Mouse (Mus musculus) limb, embryonic 13.5 days (tissue): ENCODE measurements at regions not wholly inside any gene's neighbourhood (a gene's known extent, or its start where the extent isn't known, plus 50 kb on each side); places are given as distances from the start of the nearest gene placed in this dataset.
A peak's percentile ranks its signal among the peaks of the same experiment; 100 is the strongest.

ENCODE experiments used
- ATAC-seq: fragments of 200-750 bp; cut with Nextera tagmentation; 2 replicates; pipeline ENCODE4 v1.8.0; 2017; ENCODE audit warnings: low read depth, moderate number of reproducible peaks, moderate TSS enrichment; ENCODE audit not compliant: low FRiP score
- H3K27ac ChIP-seq: fragments of 300-500 bp; sonication (generic); 2 replicates; pipeline ENCODE4 v1.5.1; 2015; ENCODE audit warnings: inconsistent platforms, mild to moderate bottlenecking, moderate library complexity
- H3K27me3 ChIP-seq: fragments of 300-500 bp; sonication (generic); 2 replicates; pipeline ENCODE4 v1.6.1; 2015; ENCODE audit warnings: mild to moderate bottlenecking, inconsistent platforms
- H3K36me3 ChIP-seq: fragments of 300-500 bp; sonication (generic); 2 replicates; pipeline ENCODE4 v1.6.1; 2015; ENCODE audit warnings: inconsistent platforms, mild to moderate bottlenecking, moderate library complexity
- H3K4me1 ChIP-seq: fragments of 300-500 bp; sonication (generic); 2 replicates; pipeline ENCODE4 v1.6.1; 2015; ENCODE audit warnings: inconsistent platforms
- H3K4me2 ChIP-seq: fragments of 300-500 bp; sonication (generic); replicated peaks from 2 replicates; pipeline ENCODE4 v1.6.1; 2015; ENCODE audit warnings: inconsistent platforms, mild to moderate bottlenecking, moderate library complexity
- H3K4me3 ChIP-seq: fragments of 300-500 bp; sonication (generic); 2 replicates; pipeline ENCODE4 v1.5.1; 2015; ENCODE audit warnings: moderate library complexity, mild to moderate bottlenecking, inconsistent platforms
- H3K9ac ChIP-seq: fragments of 300-500 bp; sonication (generic); 2 replicates; pipeline ENCODE4 v1.6.1; 2015; ENCODE audit warnings: mild to moderate bottlenecking, inconsistent platforms
- H3K9me3 ChIP-seq: fragments of 300-500 bp; sonication (generic); 2 replicates; pipeline ENCODE4 v1.6.1; 2016; ENCODE audit warnings: inconsistent platforms
- WGBS: fragments of 180-500 bp; shearing (Covaris S2); methylation state at CpG from one replicate; pipeline ENCODE4 v1.1.7; 2015; 5-methylcytosine and 5-hydroxymethylcytosine counted together

- H3K4me1 ChIP-seq, result peaks cover 48% of the 10 kb centered on the region
- H3K36me3 ChIP-seq, result no peaks in the 10 kb centered on the region
- no peaks in the 10 kb centered on the region for H3K9me3 ChIP-seq
- peak; percentile 29; the same call in 1 of the 2 replicates for ATAC-seq
- H3K4me2 ChIP-seq, result no peak overlapping the region
- no peak overlapping the region for H3K9ac ChIP-seq
- H3K27ac ChIP-seq, result no peak overlapping the region
- peaks cover 78% of the 10 kb centered on the region for H3K27me3 ChIP-seq
- no peak overlapping the region for H3K4me3 ChIP-seq
- WGBS, result 71% methylated on average over 14 of the region's 14 CpGs
Observed at GRCm38 (mm10) chr17:83101756-83102155, 113.3 kb upstream of the Pkdcc start.

- Histone ChIP-seq H3K4me1 (peaks cover 48% of the 10 kb centered on the region), H3K36me3 (no peaks in the 10 kb centered on the region), H3K27me3 (peaks cover 78% of the 10 kb centered on the region), H3K27ac (no peak overlapping the region), H3K4me3 (no peak overlapping the region), H3K4me2 (no peak overlapping the region), H3K9ac (no peak overlapping the region), H3K9me3 (no peaks in the 10 kb centered on the region)
- ATAC-seq, result no peak
- 50% methylated on average over 6 of the region's 6 CpGs for WGBS
Observed at GRCm38 (mm10) chr17:83102675-83103412, 112.2 kb upstream of the Pkdcc start.

- Histone ChIP-seq H3K4me3 (no peak overlapping the region), H3K9me3 (no peaks in the 10 kb centered on the region), H3K27me3 (peaks cover 72% of the 10 kb centered on the region), H3K9ac (no peak overlapping the region), H3K4me2 (no peak overlapping the region), H3K36me3 (no peaks in the 10 kb centered on the region), H3K27ac (no peak overlapping the region), H3K4me1 (peaks cover 33% of the 10 kb centered on the region)
- 44% methylated on average over 10 of the region's 10 CpGs for WGBS
- no peak for ATAC-seq
Observed at GRCm38 (mm10) chr17:83108151-83108550, 106.9 kb upstream of the Pkdcc start.

- H3K27me3 ChIP-seq, result peaks cover 80% of the 10 kb centered on the region
- WGBS, result 32% methylated on average over 10 of the region's 10 CpGs
- ATAC-seq, result 0 out of 2 replicates have a peak, but pooled peaks have one; percentile 51
Observed at GRCm38 (mm10) chr17:83109792-83110440, 105.2 kb upstream of the Pkdcc start.

GRCm38 (mm10) chr17:83110556-83110955, 104.5 kb upstream of the Pkdcc start:
- Histone ChIP-seq H3K36me3 (no peaks in the 10 kb centered on the region), H3K4me1 (peaks cover 51% of the 10 kb centered on the region), H3K27me3 (peaks cover 83% of the 10 kb centered on the region), H3K9me3 (no peaks in the 10 kb centered on the region), H3K4me3 (no peak overlapping the region), H3K4me2 (no peak overlapping the region), H3K27ac (no peak overlapping the region), H3K9ac (no peak overlapping the region)
- no peak for ATAC-seq
- 45% methylated on average over 8 of the region's 8 CpGs for WGBS

More at GRCm38 (mm10) chr17:83109792-83110440, 105.2 kb upstream of the Pkdcc start:
- no peaks in the 10 kb centered on the region for H3K36me3 ChIP-seq
- H3K9me3 ChIP-seq, result no peaks in the 10 kb centered on the region
- peaks cover 44% of the 10 kb centered on the region for H3K4me1 ChIP-seq
- no peak overlapping the region for H3K4me3 ChIP-seq
- H3K9ac ChIP-seq, result no peak overlapping the region
- H3K27ac ChIP-seq, result peak overlapping the region; percentile 67
- H3K4me2 ChIP-seq, result no peak overlapping the region

GRCm38 (mm10) chr17:83115146-83115545, 99.9 kb upstream of the Pkdcc start:
- ATAC-seq, result no peak
- H3K9me3 ChIP-seq, result no peaks in the 10 kb centered on the region
- H3K27ac ChIP-seq, result peak overlapping the region; percentile 29; the same call in 1 of the 2 replicates
- H3K4me3 ChIP-seq, result no peak overlapping the region
- peaks cover 43% of the 10 kb centered on the region for H3K4me1 ChIP-seq
- H3K36me3 ChIP-seq, result no peaks in the 10 kb centered on the region
- peaks cover 75% of the 10 kb centered on the region for H3K27me3 ChIP-seq
- peak overlapping the region; percentile 14; the same call in 1 of the 2 replicates for H3K4me2 ChIP-seq
- WGBS, result 89% methylated on average over 4 of the region's 4 CpGs
- H3K9ac ChIP-seq, result no peak overlapping the region

GRCm38 (mm10) chr17:83115832-83116480, 99.1 kb upstream of the Pkdcc start:
- no peaks in the 10 kb centered on the region for H3K9me3 ChIP-seq
- H3K9ac ChIP-seq, result no peak overlapping the region
- H3K27ac ChIP-seq, result peak overlapping the region; percentile 34; the same call in 1 of the 2 replicates
- no peak overlapping the region for H3K4me3 ChIP-seq
- no peak overlapping the region for H3K4me2 ChIP-seq
- peaks cover 73% of the 10 kb centered on the region for H3K27me3 ChIP-seq
- peaks cover 40% of the 10 kb centered on the region for H3K4me1 ChIP-seq
- WGBS, result 26% methylated on average over 5 of the region's 6 CpGs
- H3K36me3 ChIP-seq, result no peaks in the 10 kb centered on the region
- ATAC-seq, result peak; percentile 85

GRCm38 (mm10) chr17:83120665-83121232, 94.3 kb upstream of the Pkdcc start:
- Histone ChIP-seq H3K4me1 (peaks cover 53% of the 10 kb centered on the region), H3K27me3 (peaks cover 81% of the 10 kb centered on the region), H3K4me2 (no peak overlapping the region), H3K9ac (no peak overlapping the region), H3K36me3 (no peaks in the 10 kb centered on the region), H3K4me3 (no peak overlapping the region), H3K27ac (no peak overlapping the region), H3K9me3 (no peaks in the 10 kb centered on the region)
- WGBS, result 57% methylated on average over 16 of the region's 16 CpGs
- no peak for ATAC-seq

GRCm38 (mm10) chr17:83122525-83123280, 92.4 kb upstream of the Pkdcc start:
- Histone ChIP-seq H3K9ac (peak overlapping the region; percentile 53; the same call in 1 of the 2 replicates), H3K36me3 (no peaks in the 10 kb centered on the region), H3K4me2 (peak overlapping the region; percentile 61), H3K27ac (peak overlapping the region; percentile 48; the same call in 1 of the 2 replicates), H3K4me1 (peaks cover 54% of the 10 kb centered on the region), H3K4me3 (peak overlapping the region; percentile 28), H3K9me3 (no peaks in the 10 kb centered on the region), H3K27me3 (peaks cover 84% of the 10 kb centered on the region)
- 5% methylated on average over 20 of the region's 20 CpGs for WGBS
- peak; percentile 86 for ATAC-seq

- ATAC-seq, result peak; percentile 37; the same call in 1 of the 2 replicates
- peaks cover 67% of the 10 kb centered on the region for H3K4me1 ChIP-seq
- H3K9me3 ChIP-seq, result no peaks in the 10 kb centered on the region
- no peaks in the 10 kb centered on the region for H3K36me3 ChIP-seq
- H3K27me3 ChIP-seq, result peaks cover 89% of the 10 kb centered on the region
- peak overlapping the region; percentile 63; the same call in 1 of the 2 replicates for H3K27ac ChIP-seq
- H3K9ac ChIP-seq, result no peak overlapping the region
- no peak overlapping the region for H3K4me3 ChIP-seq
- no peak overlapping the region for H3K4me2 ChIP-seq
Observed at GRCm38 (mm10) chr17:83125057-83125456, 90.0 kb upstream of the Pkdcc start.

- no peak overlapping the region for H3K27ac ChIP-seq
- no peak for ATAC-seq
- H3K9ac ChIP-seq, result no peak overlapping the region
- WGBS, result 58% methylated on average over 6 of the region's 6 CpGs
- H3K9me3 ChIP-seq, result no peaks in the 10 kb centered on the region
- no peaks in the 10 kb centered on the region for H3K36me3 ChIP-seq
- peaks cover 92% of the 10 kb centered on the region for H3K27me3 ChIP-seq
- no peak overlapping the region for H3K4me3 ChIP-seq
- H3K4me1 ChIP-seq, result peaks cover 59% of the 10 kb centered on the region
- no peak overlapping the region for H3K4me2 ChIP-seq
Observed at GRCm38 (mm10) chr17:83127842-83128241, 87.2 kb upstream of the Pkdcc start.
